Mouse (Mus musculus) forebrain, embryonic 11.5 days (tissue): ENCODE measurements around the gene Pla2g5. TPM values are rescaled to one million over a fixed set of nuclear protein-coding genes. Genes with fewer than 3 reads are reported as not detected.

Source experiments
- ATAC-seq: fragments of 200-750 bp; cut with Nextera tagmentation; replicated peaks from 2 replicates; pipeline ENCODE4 v1.8.0; 2017; ENCODE audit warnings: moderate TSS enrichment; ENCODE audit not compliant: low FRiP score
- DNase-seq: peaks from one replicate; pipeline ENCODE4 v3.0.0-alpha.2; 2017; ENCODE audit warnings: low spot score
- H3K27ac ChIP-seq: fragments of 300-500 bp; sonication (generic); 2 replicates; pipeline ENCODE4 v1.5.1; 2014; ENCODE audit warnings: low read depth, low read length
- H3K27me3 ChIP-seq: fragments of 300-500 bp; sonication (generic); 2 replicates; pipeline ENCODE4 v1.6.1; 2014; ENCODE audit warnings: mild to moderate bottlenecking, low read length, mixed read lengths; ENCODE audit not compliant: control insufficient read depth, insufficient read depth
- H3K36me3 ChIP-seq: fragments of 300-500 bp; sonication (generic); 2 replicates; pipeline ENCODE4 v1.6.1; 2014; ENCODE audit warnings: mild to moderate bottlenecking, low read length, moderate library complexity, mixed read lengths; ENCODE audit not compliant: control insufficient read depth, insufficient read depth
- H3K4me1 ChIP-seq: fragments of 300-500 bp; sonication (generic); replicated peaks from 2 replicates; pipeline ENCODE4 v1.6.1; 2014; ENCODE audit warnings: low read length, mixed read lengths; ENCODE audit not compliant: control insufficient read depth, insufficient read depth
- H3K4me2 ChIP-seq: fragments of 300-500 bp; sonication (generic); 2 replicates; pipeline ENCODE4 v1.6.1; 2014; ENCODE audit warnings: low read depth, mild to moderate bottlenecking, low read length, moderate library complexity, mixed read lengths; ENCODE audit not compliant: severe bottlenecking
- H3K4me3 ChIP-seq: fragments of 300-500 bp; sonication (generic); 2 replicates; pipeline ENCODE4 v1.5.1; 2014; ENCODE audit warnings: low read depth, low read length
- H3K9ac ChIP-seq: fragments of 300-500 bp; sonication (generic); 2 replicates; pipeline ENCODE4 v1.6.1; 2014; ENCODE audit warnings: low read length
- H3K9me3 ChIP-seq: fragments of 300-500 bp; sonication (generic); 2 replicates; pipeline ENCODE4 v1.6.1; 2016; ENCODE audit warnings: low read length, mixed read lengths; ENCODE audit not compliant: control insufficient read depth
- WGBS: fragments of 180-500 bp; shearing (Covaris S2); extraction: QIAGEN DNeasy Blood & Tissue Kit; methylation state at CpG from one replicate; pipeline ENCODE4 v1.1.7; 2014; 5-methylcytosine and 5-hydroxymethylcytosine counted together
- polyA plus RNA-seq: library from polyadenylated mRNA; unstranded; fragments of >200 nt; fragmentation: Nextera tagmentation; extraction: Ambion mirVana; gene quantifications from 2 replicates; pipeline ENCODE4 v1.2.1, GENCODE M21; 2014

The Pla2g5 gene
- polyA plus RNA-seq, 1 experiment from 2014 or later: 0.33 TPM

GRCm38 (mm10) chr4:138755983-138756382 lies 107.3 kb downstream of the Pla2g5 start:
- H3K27me3 ChIP-seq: no peaks in the 10 kb centered on the region
- ATAC-seq: no peak

DNA sequence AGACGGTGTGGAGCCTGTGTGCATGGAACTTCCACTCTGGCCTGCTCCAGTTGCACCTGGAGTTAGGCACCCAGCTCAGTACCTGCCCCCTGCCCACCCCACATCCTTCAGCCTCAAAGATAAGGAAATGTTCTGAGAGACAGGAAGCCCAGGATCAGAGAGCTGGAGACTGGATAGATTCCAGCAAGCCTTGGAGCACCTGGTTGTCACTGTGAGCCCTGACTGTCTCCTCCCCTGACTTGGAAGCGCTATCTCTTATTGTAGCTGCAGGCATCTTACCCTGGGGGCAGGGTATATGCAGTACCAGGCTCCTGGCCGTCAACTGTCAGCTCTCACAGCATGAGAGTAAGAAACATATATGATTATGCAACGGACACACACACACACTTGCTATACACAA lies 107.8 kb downstream of the Pla2g5 start:
- no peaks in the 10 kb centered on the region for H3K27me3 ChIP-seq
- no peaks in the 10 kb centered on the region for H3K36me3 ChIP-seq
- H3K27ac ChIP-seq: no peak overlapping the region
- H3K4me3 ChIP-seq: no peak overlapping the region
- ATAC-seq (no peak), DNase-seq (no peak)
- H3K4me1 ChIP-seq: no peaks in the 10 kb centered on the region
- no peak overlapping the region for H3K4me2 ChIP-seq
- H3K9me3 ChIP-seq: no peaks in the 10 kb centered on the region
- 70% methylated on average over 4 of the region's 4 CpGs for whole genome bisulfite sequencing
- no peak overlapping the region for H3K9ac ChIP-seq

More at GRCm38 (mm10) chr4:138755983-138756382, 107.3 kb downstream of the Pla2g5 start:
- H3K9me3 ChIP-seq: no peaks in the 10 kb centered on the region
- H3K4me3 ChIP-seq: no peak overlapping the region
- H3K36me3 ChIP-seq: no peaks in the 10 kb centered on the region
- H3K27ac ChIP-seq: no peak overlapping the region
- no peak for DNase-seq
- H3K9ac ChIP-seq: no peak overlapping the region
- H3K4me2 ChIP-seq: no peak overlapping the region
- H3K4me1 ChIP-seq: no peaks in the 10 kb centered on the region
- 85% methylated on average over 11 of the region's 11 CpGs for WGBS

DNA sequence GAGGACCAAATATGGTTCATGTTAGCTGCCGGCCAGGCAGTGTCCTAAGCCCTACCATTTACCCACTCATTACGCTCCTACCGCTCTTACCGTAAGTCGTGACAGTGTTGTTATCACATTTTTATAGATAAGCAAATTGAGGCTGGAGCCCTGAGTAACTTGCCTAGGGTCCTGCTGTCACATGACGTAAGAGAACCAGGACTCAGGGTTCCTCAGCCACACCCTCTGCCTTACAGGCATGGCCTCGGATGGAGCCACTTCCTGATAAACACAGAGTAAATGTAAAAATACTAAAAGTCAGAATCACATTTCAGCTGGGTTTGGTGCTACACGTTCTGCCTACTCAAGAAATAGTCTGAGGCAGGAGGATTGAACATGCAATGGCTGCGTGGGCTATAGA lies 108.8 kb downstream of the Pla2g5 start:
- no peak for ATAC-seq

DNA sequence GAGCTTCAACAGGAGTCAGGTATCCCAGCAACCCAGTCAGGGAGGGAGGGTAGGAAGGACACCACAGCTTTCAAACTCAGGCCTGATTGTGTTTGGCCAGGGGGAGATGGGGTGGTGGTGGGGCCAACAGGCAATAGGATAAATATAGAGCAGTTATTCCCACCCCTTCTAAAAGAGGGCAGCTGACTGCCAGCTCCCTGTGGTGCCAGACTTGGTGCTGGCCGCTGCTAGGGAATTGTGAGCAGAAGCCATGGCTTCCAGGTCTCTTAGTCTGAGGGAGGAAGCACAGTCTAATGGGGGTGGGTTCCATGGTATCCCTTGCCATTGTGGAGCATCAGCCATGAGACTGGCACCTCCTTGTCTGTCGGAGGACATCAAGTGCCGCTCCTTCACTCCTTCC lies 109.7 kb downstream of the Pla2g5 start:
- H3K4me3 ChIP-seq: no peak overlapping the region
- H3K4me2 ChIP-seq: no peak overlapping the region
- 80% methylated on average over 3 of the region's 3 CpGs for WGBS
- no peaks in the 10 kb centered on the region for H3K4me1 ChIP-seq
- ATAC-seq (no peak), DNase-seq (no peak)
- no peaks in the 10 kb centered on the region for H3K9me3 ChIP-seq
- H3K27me3 ChIP-seq: no peaks in the 10 kb centered on the region
- H3K27ac ChIP-seq: no peak overlapping the region
- H3K9ac ChIP-seq: no peak overlapping the region
- no peaks in the 10 kb centered on the region for H3K36me3 ChIP-seq

More for the DNA sequence above, 108.8 kb downstream of the Pla2g5 start:
- DNase-seq: no peak
- Histone ChIP-seq H3K4me3 (no peak overlapping the region), H3K27me3 (no peaks in the 10 kb centered on the region), H3K4me1 (no peaks in the 10 kb centered on the region), H3K36me3 (no peaks in the 10 kb centered on the region), H3K9ac (no peak overlapping the region), H3K27ac (no peak overlapping the region), H3K9me3 (no peaks in the 10 kb centered on the region), H3K4me2 (no peak overlapping the region)
- 88% methylated on average over 9 of the region's 9 CpGs for WGBS

GRCm38 (mm10) chr4:138752603-138753002 lies 110.7 kb downstream of the Pla2g5 start:
- H3K36me3 ChIP-seq: no peaks in the 10 kb centered on the region
- H3K4me3 ChIP-seq: no peak overlapping the region
- H3K9me3 ChIP-seq: no peaks in the 10 kb centered on the region
- no peak overlapping the region for H3K9ac ChIP-seq
- 86% methylated on average over 6 of the region's 6 CpGs for WGBS
- H3K27ac ChIP-seq: no peak overlapping the region
- no peaks in the 10 kb centered on the region for H3K4me1 ChIP-seq
- ATAC-seq (no peak), DNase-seq (no peak)
- no peak overlapping the region for H3K4me2 ChIP-seq
- no peaks in the 10 kb centered on the region for H3K27me3 ChIP-seq

Other genes with a start within 250 kb of the Pla2g5 start
- 0.08 and 0.13 TPM in 2 replicates for gene Vwa5b1, start 227.6 kb downstream of the Pla2g5 start, polyA plus RNA-seq
- 0.37 and 0.52 TPM in 2 replicates for gene Pla2g2c, start 138.7 kb downstream of the Pla2g5 start, polyA plus RNA-seq
- gene Ubxn10, start 126.3 kb downstream of the Pla2g5 start, polyA plus RNA-seq: 1.5 and 1.6 TPM in 2 replicates
- 0.09 TPM in 1 of 2 replicates, not detected in the other for gene Pla2g2f, start 105.9 kb downstream of the Pla2g5 start, polyA plus RNA-seq
- gene Pla2g2d, start 87.7 kb downstream of the Pla2g5 start, polyA plus RNA-seq: not detected in 2 replicates
- not detected in 2 replicates for gene Gm13030, start 10.5 kb upstream of the Pla2g5 start, polyA plus RNA-seq
- not detected in 2 replicates for gene Pla2g2e, start 14.5 kb upstream of the Pla2g5 start, polyA plus RNA-seq
- 2.8 and 3.5 TPM in 2 replicates for gene Otud3, start 50.5 kb upstream of the Pla2g5 start, polyA plus RNA-seq
- not detected in 2 replicates for gene Rnf186, start 103.6 kb upstream of the Pla2g5 start, polyA plus RNA-seq
- 0.77 and 0.96 TPM in 2 replicates for gene Tmco4, start 109.4 kb upstream of the Pla2g5 start, polyA plus RNA-seq
- gene Htr6, start 212.1 kb upstream of the Pla2g5 start, polyA plus RNA-seq: 0.27 TPM in 1 of 2 replicates, not detected in the other
- gene Nbl1, start 229.5 kb upstream of the Pla2g5 start, polyA plus RNA-seq: 23.9 and 24.7 TPM in 2 replicates